Mouse (Mus musculus) hematopoietic stem cell, adult 5-6 weeks (primary cell): ENCODE results near the gene Pramef6. TPM values are rescaled to one million over a fixed set of nuclear protein-coding genes. Genes with fewer than 3 reads are reported as not detected.
"Not testable (repeated sequence)": the region's sequence is repeated elsewhere in the genome, so short reads cannot be mapped to it uniquely, and the experiment has no call there.

Experiments used
- ATAC-seq, 2 experiments: fragments of 125-278 bp in 1 of 2; replicated peaks in 1 of 2; 2 replicates each; pipeline ENCODE4 v1.8.0; 2016 to 2017; ENCODE audit warnings: inconsistent platforms in 2 of 2, mild to moderate bottlenecking in 2 of 2, moderate number of reproducible peaks in 2 of 2, low read depth in 1 of 2, moderate TSS enrichment in 1 of 2; ENCODE audit not compliant: low FRiP score in 2 of 2, poor library complexity in 2 of 2, severe bottlenecking in 2 of 2, insufficient read depth in 1 of 2, low TSS enrichment in 1 of 2
- total RNA-seq: library from RNA; stranded (forward); fragments of 172-1452, 232-1000 nt; gene quantifications from 2 replicates; pipeline ENCODE4 v1.2.3, GENCODE M21; 2017

Pramef6 gene
- total RNA-seq, result not detected in 2 replicates

DNA sequence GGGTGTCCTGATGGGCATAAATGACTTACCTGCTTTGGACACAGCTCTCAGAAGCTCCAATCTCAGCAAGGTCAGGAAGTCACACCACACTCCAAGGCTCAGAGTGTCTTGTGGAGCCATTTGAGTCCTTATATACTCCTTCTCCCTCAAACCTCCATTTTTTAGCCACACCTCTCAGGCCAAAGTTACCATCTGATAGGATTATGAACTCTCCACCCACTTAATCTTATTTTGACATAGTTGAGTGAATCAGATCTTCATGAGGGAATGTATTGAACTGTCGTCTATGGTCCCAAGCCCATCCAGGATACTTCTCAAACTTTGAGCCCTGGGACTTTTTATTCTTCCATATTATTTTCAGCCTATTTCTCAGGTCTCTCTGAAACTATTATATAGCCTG, at the start of gene Pramef6:
Gene Pramef6, minus strand, starts transcription at position 101 of the 400 bp plus-strand sequence.
- ATAC-seq, result not testable (repeated sequence)

DNA sequence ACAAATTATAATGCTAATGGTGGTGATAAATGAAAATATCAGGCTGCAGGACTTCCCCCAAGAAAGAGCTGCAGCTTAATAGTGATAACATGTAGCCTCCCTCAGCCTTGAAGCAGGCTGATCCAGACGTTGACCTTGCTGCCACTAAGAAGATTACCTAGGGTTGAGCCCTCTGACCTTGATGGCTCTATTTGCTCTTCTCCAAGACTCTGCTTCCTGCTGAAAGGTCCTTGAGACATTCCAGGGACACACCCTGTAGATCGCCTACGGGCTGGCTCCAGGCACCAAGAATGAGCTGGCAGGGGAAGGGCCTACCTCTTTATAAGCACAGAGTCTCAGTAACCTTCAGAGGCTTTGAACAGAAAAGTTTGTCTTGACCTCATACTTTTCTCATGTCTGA, 5.8 kb downstream of the Pramef6 start:
- not testable (repeated sequence) for ATAC-seq

DNA sequence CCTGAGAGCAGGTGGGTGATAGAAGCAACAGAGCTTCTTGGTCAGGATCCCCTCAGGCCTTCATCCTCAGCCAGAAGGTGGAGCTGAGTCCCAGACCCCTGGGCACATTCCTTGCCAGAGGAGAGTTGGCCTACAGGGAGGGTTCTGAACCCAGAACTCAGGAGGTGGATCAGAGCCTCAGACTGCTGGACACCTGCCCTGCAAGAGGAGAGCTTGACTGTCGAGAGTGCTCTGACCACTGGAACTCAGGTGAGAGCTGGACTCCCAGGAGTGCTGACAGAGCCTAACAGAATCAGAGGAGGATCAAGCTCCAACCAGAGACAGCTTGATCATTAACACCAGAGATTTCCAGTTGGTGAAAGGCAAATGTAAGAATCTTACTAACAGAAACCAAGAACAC, 17.8 kb downstream of the Pramef6 start:
- ATAC-seq, result not testable (repeated sequence)

DNA sequence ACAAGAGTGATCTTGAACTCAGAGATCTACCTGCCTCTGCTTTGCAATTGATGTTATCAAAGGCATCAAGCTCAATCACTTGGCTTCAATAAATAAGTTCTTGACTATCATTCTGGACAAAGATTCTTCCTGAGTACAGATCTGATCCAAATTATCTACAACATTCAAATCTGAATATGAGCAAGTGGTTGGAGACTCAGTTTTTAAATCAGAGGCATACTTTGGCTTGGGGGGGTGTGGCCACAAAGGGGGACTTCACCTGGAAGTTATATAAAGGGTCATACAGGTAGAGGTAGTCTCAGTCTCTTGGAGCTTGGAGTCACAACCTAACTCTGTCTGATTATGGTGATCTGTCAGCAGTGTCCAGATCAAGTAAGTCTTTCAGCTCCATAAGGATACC, 54.0 kb downstream of the Pramef6 start, which contains the start of gene Gm13103:
Gene Gm13103, plus strand, starts transcription at position 301 of the 400 bp plus-strand sequence.
- ATAC-seq, result not testable (repeated sequence)

Other genes starting within 250 kb of the Pramef6 start
- gene Gm13088, start 243.1 kb downstream of the Pramef6 start, total RNA-seq, result not detected in 2 replicates
- not detected in 2 replicates for gene Gm13089, start 197.7 kb downstream of the Pramef6 start, total RNA-seq
- not detected in 2 replicates for gene Gm13078, start 180.9 kb downstream of the Pramef6 start, total RNA-seq
- gene Gm13023, start 111.0 kb downstream of the Pramef6 start, total RNA-seq, result not detected in 2 replicates
- not detected in 2 replicates for gene Gm13084, start 84.3 kb downstream of the Pramef6 start, total RNA-seq
- not detected in 2 replicates for gene Gm13103, start 53.9 kb downstream of the Pramef6 start, total RNA-seq
- gene Pramef25, start 50.6 kb upstream of the Pramef6 start, total RNA-seq, result not detected in 2 replicates
- not detected in 2 replicates for gene Gm13101, start 66.6 kb upstream of the Pramef6 start, total RNA-seq
- not detected in 2 replicates for gene Pramef17, start 94.0 kb upstream of the Pramef6 start, total RNA-seq
- not detected in 2 replicates for gene Pramel4, start 158.7 kb upstream of the Pramef6 start, total RNA-seq
- gene Gm13102, start 206.1 kb upstream of the Pramef6 start, total RNA-seq, result not detected in 2 replicates